Mouse (Mus musculus): Measurements from ENCODE around the gene Tecta.

GRCm38 (mm10) chr9:42388490-42388889, 11.2 kb downstream of the Tecta start:
- TF ChIP-seq CTCF (IDR thresholded peaks at IDR 0.05; ENCODE audit: low read depth, low read length): no peak
- TF ChIP-seq TAL1 (conservative IDR thresholded peaks at IDR 0.05; ENCODE audit: low read depth, low read length): no peak
- TF ChIP-seq GATA1 (IDR thresholded peaks at IDR 0.05; ENCODE audit: borderline replicate concordance, low read length): no peak
- TF ChIP-seq POLR2AphosphoS5 (IDR thresholded peaks at IDR 0.05; ENCODE audit: insufficient replicate concordance, low read depth, low read length): no peak

All from G1E (cell line).